Mouse (Mus musculus): ENCODE results near the gene Fsd2.

Gene Fsd2

GRCm38 (mm10) chr7:81566892-81567291, at the start of gene Fsd2:
Gene Fsd2, minus strand, starts transcription at chr7:81566944.
- no peak for DNase-seq (ENCODE audit: low read depth, low spot score)

DNA sequence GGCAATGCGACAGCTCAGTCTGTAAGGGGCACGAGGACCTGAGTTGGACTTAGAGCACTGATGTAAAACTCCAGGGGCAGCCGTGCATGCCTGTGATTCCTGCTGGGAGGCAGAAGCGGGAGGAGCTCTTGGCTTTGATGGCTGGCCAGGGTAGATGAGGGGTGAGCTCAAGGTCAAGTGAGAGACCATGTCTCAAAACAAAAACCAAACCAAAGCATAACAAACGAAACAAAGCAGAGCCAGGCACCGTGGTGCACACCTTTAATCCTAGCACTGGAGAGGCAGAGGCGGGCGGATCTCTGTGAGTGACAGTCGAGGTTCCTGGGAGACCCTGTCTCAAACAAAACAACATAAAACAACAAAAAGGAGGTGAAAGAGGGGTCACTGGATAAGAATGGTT, 48.3 kb upstream of the Fsd2 start:
- peak; percentile 79 for DNase-seq (ENCODE audit: low read depth, low spot score)

GRCm38 (mm10) chr7:81612856-81613635, 46.3 kb upstream of the Fsd2 start:
- no peak for DNase-seq (ENCODE audit: low read depth, low spot score)

GRCm38 (mm10) chr7:81610125-81610524, 43.4 kb upstream of the Fsd2 start:
- DNase-seq (ENCODE audit: low read depth, low spot score), result peak; percentile 91

- DNase-seq (ENCODE audit: low read depth, low spot score), result no peak
Measured at GRCm38 (mm10) chr7:81606452-81606851, 39.7 kb upstream of the Fsd2 start.

DNA sequence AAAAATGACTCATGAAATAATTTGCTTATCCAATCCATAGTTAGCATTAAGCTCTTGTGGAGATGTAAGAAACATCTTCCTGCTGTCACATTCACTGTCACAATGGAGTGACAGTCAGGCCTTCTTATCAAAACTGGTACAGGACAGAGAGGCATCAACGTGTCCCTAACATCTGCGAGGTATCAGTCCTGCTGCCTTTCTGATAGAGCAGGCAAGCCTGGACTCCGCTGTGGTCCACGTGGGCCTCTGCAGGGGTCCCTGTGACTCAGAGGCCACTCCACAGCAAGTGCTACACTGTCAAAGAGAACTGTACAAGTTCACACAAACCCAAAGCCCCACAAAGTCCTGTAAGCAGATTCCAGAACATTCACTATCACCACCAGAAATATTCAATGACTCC, 38.7 kb upstream of the Fsd2 start:
- DNase-seq (ENCODE audit: low read depth, low spot score), result no peak

DNA sequence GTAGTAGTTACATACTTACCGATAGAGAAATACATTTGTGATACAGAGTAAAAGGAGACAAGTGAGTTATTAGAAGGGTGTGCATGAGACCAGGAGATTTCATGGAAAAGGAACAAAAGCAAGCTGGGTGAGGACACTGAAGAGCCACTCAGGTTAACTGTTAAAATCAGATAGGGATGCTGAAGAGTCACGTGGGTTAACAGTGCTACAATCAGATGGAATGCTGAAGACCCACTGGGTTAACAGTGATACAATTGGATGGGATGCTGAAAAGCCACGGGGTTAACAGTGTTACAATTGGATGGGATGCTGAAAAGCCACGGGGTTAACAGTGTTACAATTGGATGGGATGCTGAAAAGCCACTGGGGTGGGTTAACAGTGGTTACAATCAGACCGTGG, 38.2 kb upstream of the Fsd2 start:
- no peak for DNase-seq (ENCODE audit: low read depth, low spot score)

DNA sequence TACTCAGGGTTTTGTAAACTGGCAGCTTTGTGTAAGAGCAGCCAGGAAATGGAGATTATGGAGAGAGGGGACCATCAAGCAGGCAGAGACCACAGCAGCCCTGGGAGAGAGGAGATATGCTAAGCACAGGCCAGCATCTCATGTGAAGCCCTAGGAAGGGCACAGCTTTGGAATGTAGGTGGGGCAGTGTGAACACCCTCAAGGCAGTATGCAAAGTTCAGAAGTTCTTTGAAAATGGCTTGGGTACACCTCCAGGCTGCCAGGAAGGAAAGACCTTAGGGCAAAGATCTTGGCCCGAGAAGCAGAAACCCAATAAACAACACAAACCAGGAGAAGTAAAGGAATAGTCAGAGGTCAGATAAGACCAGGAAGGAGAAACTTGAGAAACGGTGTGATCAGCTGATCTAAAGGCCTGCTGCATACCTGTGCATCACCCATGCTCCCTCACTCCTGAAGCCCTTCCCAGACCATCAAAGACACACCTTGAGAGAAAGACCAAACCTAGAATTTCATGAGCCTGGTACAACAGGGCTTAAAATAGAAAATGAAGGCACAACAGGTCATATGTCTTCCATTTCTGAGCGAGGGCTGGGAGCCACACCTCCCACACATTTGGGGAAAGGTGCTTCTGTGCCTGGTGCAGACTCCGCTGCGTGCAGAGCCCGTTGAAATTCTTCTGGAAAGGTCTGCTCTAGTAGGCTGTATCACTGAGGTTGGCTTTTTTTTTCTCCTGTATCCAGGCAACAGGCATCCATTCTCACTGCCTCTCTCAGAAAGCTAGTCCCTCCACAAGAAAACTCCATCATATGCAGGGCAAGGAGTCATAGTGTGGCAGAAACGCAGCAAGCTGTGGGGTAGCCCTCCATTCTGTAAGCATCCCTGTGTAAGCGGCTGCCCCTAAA, 32.9 kb upstream of the Fsd2 start:
- peak; percentile 85 for DNase-seq (ENCODE audit: low read depth, low spot score)

DNA sequence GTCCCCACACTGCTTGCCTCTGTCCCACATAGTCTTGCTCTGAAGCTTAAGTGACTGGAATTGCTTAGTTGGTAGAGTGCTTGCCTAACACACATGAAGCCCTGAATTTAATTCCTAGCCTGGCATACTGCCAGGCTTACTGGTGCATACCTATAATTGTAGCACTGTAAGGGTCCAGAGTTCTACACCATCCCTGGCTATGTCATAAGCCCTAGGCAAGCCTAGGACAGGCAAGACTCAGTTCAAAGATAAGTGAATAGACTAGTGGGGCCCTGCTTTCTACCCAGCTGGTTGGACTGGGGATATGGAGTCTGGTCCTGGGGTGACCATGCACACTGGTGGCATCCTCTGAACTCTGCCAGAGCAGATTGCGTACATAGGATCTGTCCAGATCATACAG, 30.9 kb upstream of the Fsd2 start:
- no peak for DNase-seq (ENCODE audit: low read depth, low spot score)

DNA sequence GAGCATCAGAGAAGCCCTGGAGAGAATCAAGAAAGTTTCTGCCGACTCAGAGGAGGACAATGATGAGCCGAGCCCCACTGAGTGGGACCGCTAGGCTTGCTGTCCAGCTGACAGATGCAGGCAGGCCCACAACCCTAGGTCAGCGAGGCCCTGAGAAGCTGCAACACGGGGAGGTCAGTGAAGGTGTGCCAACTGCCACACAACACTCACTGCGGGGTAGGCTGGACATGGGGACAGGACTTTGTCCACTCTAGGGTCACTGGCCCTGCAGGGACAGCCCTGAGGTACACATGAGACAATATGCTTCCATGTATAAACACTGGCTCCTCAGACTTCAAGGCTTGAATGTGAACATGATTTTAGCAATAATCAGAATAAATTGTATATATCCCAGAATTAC, 29.3 kb upstream of the Fsd2 start:
- no peak for DNase-seq (ENCODE audit: low read depth, low spot score)

- DNase-seq (ENCODE audit: low read depth, low spot score), result no peak
Measured at GRCm38 (mm10) chr7:81595056-81595455, 28.3 kb upstream of the Fsd2 start.

- DNase-seq (ENCODE audit: low read depth, low spot score), result no peak
Measured at GRCm38 (mm10) chr7:81593387-81593786, 26.6 kb upstream of the Fsd2 start.

DNA sequence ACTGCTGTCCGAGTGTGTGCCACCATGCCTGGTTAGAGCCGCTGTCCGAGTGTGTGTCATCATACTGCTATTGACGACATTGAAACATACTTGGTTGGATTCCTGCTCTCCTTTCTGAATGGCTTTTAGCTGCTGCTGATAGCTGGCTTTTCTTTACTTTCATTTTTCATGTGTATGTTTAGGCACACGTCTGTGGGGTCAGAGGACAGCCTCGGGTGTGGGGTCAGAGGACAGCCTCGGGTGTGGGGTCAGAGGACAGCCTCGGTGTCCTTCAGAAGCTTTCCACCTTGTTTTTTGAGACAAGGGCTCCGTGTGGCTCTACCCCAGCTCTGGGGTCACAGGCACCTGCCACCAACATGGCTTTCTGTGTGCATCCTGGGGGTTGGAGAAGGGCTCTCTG, 25.9 kb upstream of the Fsd2 start:
- DNase-seq (ENCODE audit: low read depth, low spot score), result no peak

DNA sequence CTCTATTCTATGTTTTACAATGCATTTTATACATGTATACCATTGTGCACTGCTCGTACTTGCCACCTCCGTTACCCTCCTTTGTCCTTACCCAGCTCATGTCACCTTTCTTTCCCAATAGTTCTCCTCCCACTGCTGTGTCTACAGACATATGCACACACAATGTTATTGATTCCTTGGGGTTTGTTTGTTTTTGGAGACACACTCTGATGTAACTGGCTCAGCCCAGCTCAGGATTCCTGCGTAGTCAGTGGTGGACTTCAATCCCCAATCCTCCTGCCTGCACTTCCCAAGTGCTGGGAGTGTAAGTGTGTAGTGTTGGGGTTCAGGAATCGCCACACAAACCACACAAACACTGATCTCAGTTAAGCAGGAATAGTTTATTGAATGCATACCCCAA, 20.5 kb upstream of the Fsd2 start:
- DNase-seq (ENCODE audit: low read depth, low spot score), result no peak

GRCm38 (mm10) chr7:81585326-81585725, 18.6 kb upstream of the Fsd2 start:
- DNase-seq (ENCODE audit: low read depth, low spot score), result no peak

- peak; percentile 29 for DNase-seq (ENCODE audit: low read depth, low spot score)
Measured at GRCm38 (mm10) chr7:81583512-81583911, 16.8 kb upstream of the Fsd2 start.

DNA sequence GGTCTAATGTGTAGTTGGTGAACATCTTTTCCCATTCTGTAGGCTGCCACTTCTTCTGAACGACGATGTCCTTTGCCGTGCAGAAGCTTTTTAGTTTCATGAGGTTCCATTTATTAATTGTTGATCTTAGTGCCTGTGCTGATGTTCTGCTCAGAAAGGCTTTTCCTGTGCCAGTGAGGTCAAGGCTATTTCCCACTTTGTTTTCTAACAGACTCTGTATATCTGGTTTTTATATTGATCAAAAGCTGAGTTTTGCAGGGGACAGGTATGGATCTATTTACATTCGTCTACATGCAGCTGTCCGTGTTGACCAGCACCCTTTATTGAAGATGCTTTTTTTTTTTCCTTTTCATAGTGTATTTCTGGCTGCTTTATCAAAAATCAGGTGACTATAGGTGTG, 12.6 kb upstream of the Fsd2 start:
- DNase-seq (ENCODE audit: low read depth, low spot score), result no peak

- no peak for DNase-seq (ENCODE audit: low read depth, low spot score)
Measured at GRCm38 (mm10) chr7:81578413-81578812, 11.7 kb upstream of the Fsd2 start.

DNA sequence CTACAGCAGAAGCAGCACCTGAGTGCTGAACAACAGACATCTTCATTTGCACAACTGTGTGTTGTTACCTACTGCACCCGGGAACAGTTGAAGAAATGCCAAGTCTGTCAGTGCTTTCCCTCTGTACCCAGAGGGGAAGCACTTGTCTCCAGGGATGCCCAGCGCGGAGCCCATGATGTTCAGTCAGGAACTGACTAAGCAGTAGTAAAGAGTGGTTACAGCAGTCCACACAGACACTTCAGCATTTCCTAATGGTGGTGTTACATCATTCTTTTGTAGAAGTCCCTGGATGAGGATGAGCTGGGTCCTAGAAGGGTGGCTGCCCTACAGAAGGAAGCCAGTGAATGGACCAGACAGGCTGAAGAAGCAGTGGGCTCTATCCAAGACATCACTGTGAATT, 11.1 kb upstream of the Fsd2 start:
- DNase-seq (ENCODE audit: low read depth, low spot score), result no peak

- no peak for DNase-seq (ENCODE audit: low read depth, low spot score)
Measured at GRCm38 (mm10) chr7:81575606-81576005, 8.9 kb upstream of the Fsd2 start.

DNA sequence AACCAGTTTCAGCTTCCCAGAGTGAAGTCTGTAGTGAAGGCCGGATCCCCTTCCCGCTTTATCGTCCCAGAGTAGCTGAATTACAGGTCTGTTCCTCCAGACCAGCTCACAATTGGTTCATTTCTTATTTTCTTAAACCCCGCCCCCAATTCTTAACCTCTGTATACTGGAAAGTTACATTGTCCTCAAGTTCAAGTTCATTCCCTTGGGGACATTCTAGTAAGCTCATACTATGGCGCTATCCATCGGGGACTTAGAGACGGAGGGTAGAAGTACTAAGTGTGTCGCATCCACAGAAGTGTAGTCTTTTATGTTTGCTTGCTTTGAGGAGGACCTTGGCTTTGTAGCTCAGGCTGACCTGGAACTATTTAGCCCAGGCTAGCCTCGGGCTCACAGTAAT, 7.1 kb upstream of the Fsd2 start:
- no peak for DNase-seq (ENCODE audit: low read depth, low spot score)

DNA sequence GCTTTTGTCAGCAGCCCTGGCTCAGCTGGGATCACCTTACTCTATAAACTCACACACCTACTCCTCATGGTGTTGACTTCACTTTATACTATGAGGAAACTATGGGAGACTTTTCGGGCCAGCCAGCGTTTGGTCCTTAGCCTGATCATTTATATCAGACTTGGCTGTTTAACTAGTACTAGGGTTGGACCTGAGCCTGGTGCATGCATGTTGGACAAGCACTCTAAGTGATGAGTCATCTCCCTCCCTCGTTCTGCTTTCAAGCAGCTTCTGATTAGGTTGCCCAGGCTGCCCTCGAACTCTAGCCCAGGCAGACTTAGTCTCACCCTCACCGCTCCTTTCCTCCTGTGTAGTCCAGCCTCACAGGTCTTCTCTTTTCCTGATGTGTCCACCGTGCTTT, 6.7 kb upstream of the Fsd2 start:
- DNase-seq (ENCODE audit: low read depth, low spot score), result no peak

Measured in ES-CJ7 (cell line).